Mouse (Mus musculus): ENCODE data around the gene Gm11020. TPM values are rescaled to one million over a fixed set of nuclear protein-coding genes. Genes with fewer than 3 reads are reported as not detected.

The Gm11020 gene
- polyA plus RNA-seq, 1 experiment, result not detected

DNA sequence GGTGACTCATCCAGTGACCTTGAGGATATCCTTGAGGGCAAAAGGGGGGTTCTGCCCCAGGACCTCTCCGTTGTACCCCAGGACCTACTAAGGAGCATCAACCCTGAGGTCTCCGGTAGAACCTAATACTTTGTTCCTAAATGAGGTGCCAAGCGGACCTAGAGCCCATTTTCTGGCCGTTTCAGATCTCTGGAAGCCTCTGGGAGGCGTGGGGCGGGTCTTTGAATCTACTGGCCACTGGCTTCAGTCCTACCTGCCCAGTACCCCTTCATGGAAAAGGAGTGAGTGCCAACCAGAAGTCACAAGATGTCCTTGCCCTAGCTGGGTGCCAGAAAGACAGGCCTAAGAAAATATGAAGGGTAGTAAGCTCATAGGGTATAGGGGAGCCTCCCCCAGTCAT, 20.3 kb downstream of the Gm11020 start:
- Histone ChIP-seq H3K27ac (ENCODE audit: insufficient read depth, low read depth, low read length) (peak overlapping the region; percentile 74), H3K4me1 (ENCODE audit: control insufficient read depth, insufficient read depth, low read length) (peaks cover 41% of the 10 kb centered on the region), H3K4me3 (ENCODE audit: insufficient read depth, low read length) (peak overlapping the region; percentile 80)
- TF ChIP-seq POLR2A (IDR thresholded peaks at IDR 0.05; ENCODE audit: borderline replicate concordance, low read depth, low read length), result no peak
- no peak for TF ChIP-seq CTCF (IDR thresholded peaks at IDR 0.05; ENCODE audit: low read depth, low read length)

DNA sequence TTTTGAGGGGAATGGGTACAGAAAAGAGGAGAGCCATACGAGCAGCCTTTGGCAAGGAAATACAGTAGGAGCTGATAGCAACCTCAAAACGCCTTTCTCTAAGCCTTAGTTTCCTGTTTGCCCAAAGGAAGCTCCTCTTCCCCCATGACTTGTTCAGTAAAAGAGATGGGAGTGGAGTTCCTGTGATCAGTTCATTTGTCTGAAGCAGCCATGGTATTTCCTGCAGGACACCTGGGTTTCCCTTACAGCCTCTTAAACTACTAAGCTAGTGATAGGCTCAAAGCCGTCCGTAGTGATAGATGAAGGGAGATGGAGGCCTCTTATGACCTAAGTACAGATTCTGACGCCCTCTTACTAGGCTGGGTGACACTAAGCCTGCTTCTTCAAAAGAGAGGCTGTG, 21.1 kb downstream of the Gm11020 start:
- Histone ChIP-seq H3K4me3 (ENCODE audit: insufficient read depth, low read length) (peak overlapping the region; percentile 18; the same call in 1 of the 2 replicates), H3K4me1 (ENCODE audit: control insufficient read depth, insufficient read depth, low read length) (peaks cover 41% of the 10 kb centered on the region), H3K27ac (ENCODE audit: insufficient read depth, low read depth, low read length) (peak overlapping the region; percentile 74)
- TF ChIP-seq POLR2A (IDR thresholded peaks at IDR 0.05; ENCODE audit: borderline replicate concordance, low read depth, low read length) (no peak), CTCF (IDR thresholded peaks at IDR 0.05; ENCODE audit: low read depth, low read length) (no peak)

DNA sequence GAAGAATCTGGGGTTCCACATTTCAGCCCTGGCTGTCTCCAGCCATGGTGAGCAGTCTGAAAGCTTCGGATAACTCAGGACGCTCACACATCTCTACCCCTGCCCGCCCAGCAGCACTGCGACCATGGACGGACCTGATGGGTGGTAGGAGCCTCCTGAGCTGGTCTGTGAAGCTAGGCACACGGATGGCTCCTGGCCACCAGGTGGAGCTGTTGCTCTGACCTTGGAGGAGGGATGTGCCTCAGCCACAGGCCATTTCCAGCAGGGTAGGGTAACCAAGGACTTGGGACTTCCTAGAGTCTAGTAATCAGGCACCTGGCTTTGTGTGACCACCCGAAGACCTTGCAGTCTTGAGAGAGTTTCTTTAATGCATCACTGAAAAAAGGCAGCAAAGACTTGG, 22.6 kb downstream of the Gm11020 start:
- peaks cover 32% of the 10 kb centered on the region for H3K4me1 ChIP-seq (ENCODE audit: control insufficient read depth, insufficient read depth, low read length)
- peak overlapping the region; percentile 28; the same call in 1 of the 2 replicates for H3K27ac ChIP-seq (ENCODE audit: insufficient read depth, low read depth, low read length)
- 0 out of 2 replicates have a peak overlapping the region, but pooled peaks have one; percentile 5 for H3K4me3 ChIP-seq (ENCODE audit: insufficient read depth, low read length)
- TF ChIP-seq POLR2A (IDR thresholded peaks at IDR 0.05; ENCODE audit: borderline replicate concordance, low read depth, low read length) (no peak), CTCF (IDR thresholded peaks at IDR 0.05; ENCODE audit: low read depth, low read length) (peak; percentile 86)

DNA sequence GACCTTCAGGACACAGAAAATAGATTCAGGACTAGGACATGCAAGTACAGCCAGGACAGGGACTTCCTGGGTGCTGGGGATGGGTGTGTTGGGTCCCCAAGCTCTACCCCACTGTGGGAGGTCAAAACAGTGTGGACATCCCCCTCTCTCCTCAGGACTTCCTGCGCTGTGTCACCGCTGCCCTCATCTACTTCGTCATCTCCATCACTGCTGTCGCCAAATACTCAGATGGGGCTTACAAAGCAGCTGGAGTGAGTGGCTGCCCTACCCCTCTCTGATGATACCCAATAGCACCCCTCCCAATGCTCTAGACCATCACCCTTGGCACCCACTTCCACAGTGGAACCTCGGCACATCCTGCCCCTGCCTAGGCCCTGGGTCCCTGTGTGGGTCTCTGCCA, 23.3 kb downstream of the Gm11020 start:
- no peak overlapping the region for H3K4me3 ChIP-seq (ENCODE audit: insufficient read depth, low read length)
- H3K4me1 ChIP-seq (ENCODE audit: control insufficient read depth, insufficient read depth, low read length), result peaks cover 31% of the 10 kb centered on the region
- H3K27ac ChIP-seq (ENCODE audit: insufficient read depth, low read depth, low read length), result no peak overlapping the region
- no peak for TF ChIP-seq POLR2A (IDR thresholded peaks at IDR 0.05; ENCODE audit: borderline replicate concordance, low read depth, low read length)
- no peak for TF ChIP-seq CTCF (IDR thresholded peaks at IDR 0.05; ENCODE audit: low read depth, low read length)

DNA sequence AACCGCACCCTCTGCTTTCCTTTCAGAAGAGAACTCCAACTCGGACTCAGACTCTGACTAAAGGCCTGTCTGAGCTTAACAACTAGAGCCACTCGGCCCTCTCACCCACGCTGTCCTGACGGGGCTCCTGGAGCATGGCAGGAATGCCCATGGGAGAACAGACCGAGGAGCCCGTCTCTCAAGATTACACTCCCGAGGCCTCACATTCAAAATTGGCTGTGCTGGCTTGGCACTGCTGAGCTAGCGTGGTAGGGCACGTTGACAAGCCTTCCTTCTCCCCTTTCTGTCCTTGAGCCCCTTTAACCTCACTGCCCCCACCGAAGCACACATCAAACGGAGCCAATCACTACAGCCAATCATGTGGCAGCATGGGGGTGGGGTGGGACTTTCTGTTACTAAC, 25.3 kb downstream of the Gm11020 start:
- Histone ChIP-seq H3K4me3 (ENCODE audit: insufficient read depth, low read length) (no peak overlapping the region), H3K27ac (ENCODE audit: insufficient read depth, low read depth, low read length) (no peak overlapping the region), H3K4me1 (ENCODE audit: control insufficient read depth, insufficient read depth, low read length) (peaks cover 33% of the 10 kb centered on the region)
- no peak for TF ChIP-seq CTCF (IDR thresholded peaks at IDR 0.05; ENCODE audit: low read depth, low read length)
- no peak for TF ChIP-seq POLR2A (IDR thresholded peaks at IDR 0.05; ENCODE audit: borderline replicate concordance, low read depth, low read length)

DNA sequence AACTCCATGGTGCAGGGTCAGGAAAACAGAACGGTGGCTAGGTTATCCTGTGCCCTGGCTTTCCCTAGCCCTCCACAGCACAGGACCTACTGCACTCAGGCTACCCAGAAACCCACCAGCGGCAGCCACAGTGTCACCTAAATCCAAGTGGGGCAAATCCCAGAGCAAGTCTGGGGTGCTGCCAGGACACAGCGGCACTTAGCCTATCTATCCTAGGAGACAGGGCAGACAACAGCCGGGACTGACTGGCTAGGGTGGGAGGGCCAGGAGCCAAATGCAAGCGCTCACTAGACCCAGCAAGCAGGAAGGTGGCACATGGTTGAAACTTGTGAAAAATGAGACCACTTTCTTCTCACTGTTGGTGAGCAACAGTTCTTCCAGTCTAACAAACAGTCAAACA, 27.6 kb downstream of the Gm11020 start:
- no peak overlapping the region for H3K4me3 ChIP-seq (ENCODE audit: insufficient read depth, low read length)
- peaks cover 26% of the 10 kb centered on the region for H3K4me1 ChIP-seq (ENCODE audit: control insufficient read depth, insufficient read depth, low read length)
- TF ChIP-seq CTCF (IDR thresholded peaks at IDR 0.05; ENCODE audit: low read depth, low read length) (no peak), POLR2A (IDR thresholded peaks at IDR 0.05; ENCODE audit: borderline replicate concordance, low read depth, low read length) (no peak)
- no peak overlapping the region for H3K27ac ChIP-seq (ENCODE audit: insufficient read depth, low read depth, low read length)

DNA sequence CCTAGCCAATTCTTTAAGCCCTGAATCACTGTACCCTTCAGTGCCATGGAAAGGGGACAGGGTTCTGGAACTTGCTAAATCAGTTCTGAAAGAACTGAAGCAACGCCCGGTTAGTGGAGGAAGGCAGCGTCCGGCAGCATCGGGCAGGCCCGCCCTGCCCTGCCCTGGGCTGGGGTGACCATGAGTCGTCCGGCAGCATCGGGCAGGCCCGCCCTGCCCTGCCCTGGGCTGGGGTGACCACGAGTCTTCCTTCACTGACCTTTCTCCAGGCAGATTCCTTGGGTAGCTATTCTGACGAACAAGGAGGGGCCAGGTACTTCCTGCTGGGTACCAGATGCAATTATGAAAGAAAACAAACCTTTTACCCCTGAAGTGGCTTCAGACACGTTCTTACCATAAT, 28.7 kb downstream of the Gm11020 start:
- H3K4me3 ChIP-seq (ENCODE audit: insufficient read depth, low read length), result no peak overlapping the region
- TF ChIP-seq CTCF (IDR thresholded peaks at IDR 0.05; ENCODE audit: low read depth, low read length) (no peak), POLR2A (IDR thresholded peaks at IDR 0.05; ENCODE audit: borderline replicate concordance, low read depth, low read length) (no peak)
- H3K4me1 ChIP-seq (ENCODE audit: control insufficient read depth, insufficient read depth, low read length), result peaks cover 28% of the 10 kb centered on the region
- H3K27ac ChIP-seq (ENCODE audit: insufficient read depth, low read depth, low read length), result no peak overlapping the region

DNA sequence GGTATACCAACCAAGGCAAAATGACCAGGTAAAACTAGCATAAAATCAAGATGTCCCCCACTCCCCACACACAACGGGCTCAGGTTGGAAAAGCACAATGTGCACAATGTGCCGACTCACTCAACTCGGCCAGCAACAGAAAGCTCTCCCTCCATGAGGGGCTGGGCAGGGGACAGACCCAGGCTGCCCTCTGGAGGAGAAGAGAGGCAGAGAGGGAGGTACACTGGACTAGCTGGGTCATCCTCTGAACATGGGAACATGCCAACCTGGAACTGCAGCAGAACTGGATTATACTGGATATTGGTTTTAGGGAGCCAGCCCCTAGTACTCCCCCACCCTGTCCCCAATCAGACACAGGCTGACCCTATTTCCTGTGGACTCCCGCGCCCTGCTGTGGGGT, 31.8 kb downstream of the Gm11020 start:
- Histone ChIP-seq H3K4me3 (ENCODE audit: insufficient read depth, low read length) (no peak overlapping the region), H3K4me1 (ENCODE audit: control insufficient read depth, insufficient read depth, low read length) (peaks cover 35% of the 10 kb centered on the region), H3K27ac (ENCODE audit: insufficient read depth, low read depth, low read length) (no peak overlapping the region)
- TF ChIP-seq CTCF (IDR thresholded peaks at IDR 0.05; ENCODE audit: low read depth, low read length) (no peak), POLR2A (IDR thresholded peaks at IDR 0.05; ENCODE audit: borderline replicate concordance, low read depth, low read length) (no peak)

DNA sequence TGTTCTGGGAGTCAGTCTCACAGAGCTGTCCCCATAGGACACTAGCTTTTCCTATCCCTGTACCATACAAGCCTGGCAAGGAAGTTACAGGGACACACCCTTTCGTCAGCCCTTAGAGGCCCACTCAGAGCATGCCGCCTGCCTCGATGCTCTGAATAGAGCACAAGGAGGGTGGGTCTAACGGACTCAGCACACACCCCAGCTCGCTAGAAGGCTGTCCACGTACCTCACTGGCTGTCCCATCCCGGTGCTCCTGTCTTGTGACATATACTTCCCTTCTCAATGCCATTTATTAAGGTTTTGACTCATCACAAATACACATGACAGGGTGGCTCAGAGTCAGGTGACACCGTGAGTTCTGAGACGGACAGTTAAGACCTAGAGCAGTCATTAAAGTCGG, 33.1 kb downstream of the Gm11020 start:
- peak overlapping the region; percentile 43 for H3K27ac ChIP-seq (ENCODE audit: insufficient read depth, low read depth, low read length)
- no peak for TF ChIP-seq CTCF (IDR thresholded peaks at IDR 0.05; ENCODE audit: low read depth, low read length)
- TF ChIP-seq POLR2A (IDR thresholded peaks at IDR 0.05; ENCODE audit: borderline replicate concordance, low read depth, low read length), result no peak

DNA sequence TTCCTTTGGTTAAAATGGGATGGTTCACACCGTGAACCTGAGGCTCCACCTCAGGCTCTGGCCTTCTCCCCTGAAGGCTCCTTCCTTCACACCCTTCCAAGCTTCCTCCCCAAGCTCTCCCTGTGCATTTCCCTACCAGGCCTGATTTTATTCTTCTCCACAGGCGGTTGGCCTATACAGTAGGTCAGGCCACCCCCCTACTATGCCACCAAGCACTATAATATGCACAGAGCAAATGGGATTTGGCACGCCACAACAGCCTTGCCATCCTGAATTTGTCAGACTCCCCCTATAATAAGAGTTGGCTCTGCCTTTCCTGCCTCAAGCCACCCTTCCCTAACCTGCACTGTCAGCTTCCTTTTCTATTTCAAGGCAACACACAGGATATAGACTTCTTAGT, 37.3 kb downstream of the Gm11020 start:
- TF ChIP-seq POLR2A (IDR thresholded peaks at IDR 0.05; ENCODE audit: borderline replicate concordance, low read depth, low read length) (no peak), CTCF (IDR thresholded peaks at IDR 0.05; ENCODE audit: low read depth, low read length) (no peak)
- Histone ChIP-seq H3K4me1 (ENCODE audit: control insufficient read depth, insufficient read depth, low read length) (peaks cover 22% of the 10 kb centered on the region), H3K27ac (ENCODE audit: insufficient read depth, low read depth, low read length) (no peak overlapping the region), H3K4me3 (ENCODE audit: insufficient read depth, low read length) (no peak overlapping the region)

More for the DNA sequence above, 33.1 kb downstream of the Gm11020 start:
- Histone ChIP-seq H3K4me1 (ENCODE audit: control insufficient read depth, insufficient read depth, low read length) (peaks cover 37% of the 10 kb centered on the region), H3K4me3 (ENCODE audit: insufficient read depth, low read length) (no peak overlapping the region)

All from bone marrow macrophage, adult 2 months (primary cell).